Mouse (Mus musculus) layer of hippocampus, adult 18-20 months (tissue): ENCODE results near the gene Lztr1. TPM values are rescaled to one million over a fixed set of nuclear protein-coding genes. Genes with fewer than 3 reads are reported as not detected.
"Not testable (repeated sequence)": the region's sequence is repeated elsewhere in the genome, so short reads cannot be mapped to it uniquely, and the experiment has no call there.

Source experiments
- DNase-seq, 2 experiments: peaks; one replicate each; pipeline ENCODE4 v3.0.0; 2022; ENCODE audit warnings: low spot score in 2 of 2
- total RNA-seq, 2 experiments: library from RNA; stranded (reverse); gene quantifications; 2 replicates each; pipeline ENCODE4 v1.2.3; 2021

Gene Lztr1
- total RNA-seq, 2 experiments from 2014 or later, result 199 to 205 TPM

- DNase-seq, result not testable (repeated sequence)
These were observed 46.2 kb downstream of the Lztr1 start for GRCm38 (mm10) chr16:17554702-17555101.

DNA sequence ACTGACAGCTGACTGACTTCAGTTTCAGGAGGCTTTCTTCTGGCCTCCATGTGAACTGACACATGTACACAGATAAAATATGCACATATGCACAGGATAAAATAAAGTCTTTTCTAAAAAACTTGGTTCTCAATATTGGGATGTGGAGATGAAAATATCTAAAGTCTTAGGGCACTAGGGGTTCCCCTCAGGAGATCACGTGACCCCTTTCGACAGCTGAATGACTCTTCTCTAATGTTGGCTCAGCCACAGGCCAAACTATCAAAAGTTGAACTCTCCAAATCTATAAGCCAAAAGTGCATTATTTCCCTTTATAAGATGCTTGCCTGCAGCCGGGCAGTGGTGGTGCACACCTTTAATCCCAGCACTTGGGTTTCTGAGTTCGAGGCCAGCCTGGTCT, 47.7 kb downstream of the Lztr1 start:
- no peak for DNase-seq

DNA sequence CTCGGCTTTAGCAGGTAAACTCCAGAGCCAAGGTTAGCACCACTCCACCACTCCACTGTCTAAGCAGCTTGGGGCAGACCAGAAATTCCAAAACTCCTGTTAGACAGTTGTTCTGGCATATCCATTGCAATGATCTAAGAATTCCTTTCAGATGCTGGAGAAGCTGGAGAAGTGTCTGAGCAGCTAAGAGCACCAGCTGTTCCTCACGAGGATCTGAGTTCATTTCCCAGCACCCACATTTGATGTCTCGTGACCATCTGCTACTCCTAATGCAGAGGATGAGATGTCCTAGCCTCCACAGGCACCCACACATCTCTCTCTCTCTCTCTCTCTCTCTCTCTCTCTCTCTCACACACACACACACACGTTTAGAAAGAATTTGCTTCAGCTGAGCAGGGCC, 48.4 kb downstream of the Lztr1 start:
- no peak for DNase-seq

GRCm38 (mm10) chr16:17557947-17558480, 49.5 kb downstream of the Lztr1 start:
- DNase-seq, result peak; percentile 72 to 89

DNA sequence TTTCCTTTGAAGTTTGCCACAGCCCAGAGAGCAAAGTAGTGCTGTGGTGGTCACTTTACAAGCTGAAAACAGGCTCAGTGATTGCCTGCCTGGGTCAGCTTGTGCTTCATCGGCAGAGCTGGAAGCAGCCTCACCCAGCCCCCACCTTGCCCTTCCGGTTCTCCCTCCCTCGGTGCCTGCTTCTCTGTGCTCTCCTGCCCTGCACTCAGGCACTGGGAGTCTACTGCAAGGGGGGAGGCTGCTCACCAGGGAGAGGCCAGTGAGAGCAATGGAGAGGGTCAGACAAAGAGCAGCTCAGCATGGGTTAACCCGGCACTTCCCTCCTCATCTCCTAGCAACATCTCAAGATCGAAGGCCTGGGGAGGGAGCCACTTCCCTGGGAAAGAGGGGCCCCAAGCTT, 50.3 kb downstream of the Lztr1 start:
- no peak for DNase-seq

GRCm38 (mm10) chr16:17559396-17560027, 51.0 kb downstream of the Lztr1 start:
- no peak for DNase-seq

DNA sequence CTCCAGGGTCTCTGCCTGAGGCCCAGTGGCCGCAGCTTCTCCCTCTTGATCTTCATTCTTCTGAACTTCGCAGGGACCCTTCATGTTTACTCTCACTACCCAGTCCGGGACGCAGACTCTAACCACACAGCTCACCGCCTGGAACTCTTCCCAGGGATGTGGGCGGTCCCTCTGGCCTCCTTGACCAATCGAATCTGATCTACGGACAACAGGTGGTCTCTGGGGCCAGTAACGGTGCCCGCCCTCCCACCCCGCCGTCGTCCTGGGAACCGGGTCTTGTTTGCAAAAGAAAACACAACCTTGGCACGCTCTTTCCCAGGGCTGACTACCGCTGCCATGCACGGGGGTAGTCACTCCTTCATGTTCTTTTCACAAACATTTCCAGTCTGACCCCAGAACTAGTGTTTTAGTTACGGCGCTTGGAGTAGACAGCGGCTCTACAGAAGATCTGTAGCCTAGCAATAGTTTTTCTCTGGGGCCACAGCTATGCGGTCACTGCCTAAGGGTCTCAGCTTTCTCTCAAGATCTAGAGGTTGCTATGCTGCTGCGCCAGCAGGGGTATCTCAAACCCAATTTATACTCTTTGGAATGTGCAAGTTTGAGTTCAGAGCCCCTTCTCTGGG, 52.8 kb downstream of the Lztr1 start, which contains the start of gene Lrrc74b:
TSS of gene Lrrc74b (minus strand) at position 120 of the 623 bp plus-strand sequence.
- no peak for DNase-seq

DNA sequence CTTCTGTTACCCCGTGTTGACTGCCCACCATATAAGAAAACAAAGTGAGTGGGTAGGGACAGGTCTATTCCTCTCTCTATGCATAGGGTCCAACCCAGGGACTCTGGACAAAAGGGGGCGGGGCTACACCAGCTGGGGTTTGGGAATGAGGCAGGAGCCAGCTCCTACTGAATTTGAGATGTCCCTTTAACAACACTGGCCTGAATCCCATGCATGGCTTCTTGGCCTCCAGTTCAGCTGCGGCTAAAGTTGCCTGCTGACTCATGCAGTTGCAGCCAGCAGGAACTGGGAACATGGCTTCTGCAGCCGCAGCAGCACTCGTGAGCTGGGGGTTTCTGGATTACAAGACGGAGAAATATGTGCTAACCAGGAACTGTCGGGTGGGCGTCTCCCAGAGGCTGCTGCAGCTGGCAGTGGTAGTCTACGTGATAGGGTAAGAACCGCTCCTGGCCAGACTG, 53.3 kb downstream of the Lztr1 start, which contains the start of gene P2rx6:
TSS of gene P2rx6 (plus strand) at position 135 of the 458 bp plus-strand sequence.
- DNase-seq, result no peak

DNA sequence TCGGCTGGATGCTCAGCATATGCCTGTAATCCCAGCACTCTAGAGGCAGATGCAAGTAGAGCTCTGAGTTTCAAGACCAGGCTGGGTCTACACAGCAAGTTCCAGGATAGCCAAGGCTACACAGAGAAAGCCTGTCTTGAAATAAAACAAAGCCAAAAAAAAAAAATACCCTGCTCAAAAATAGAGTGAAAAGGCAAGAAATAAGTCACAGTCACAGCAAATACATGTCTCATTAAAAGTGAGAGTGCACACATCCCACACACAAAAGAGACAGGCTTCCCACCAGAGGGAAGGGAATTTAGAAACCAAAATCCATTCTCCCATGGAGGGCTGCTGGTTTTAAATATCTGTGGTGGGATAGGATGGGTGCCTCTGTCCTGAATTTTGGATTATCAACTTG, 55.1 kb downstream of the Lztr1 start:
- no peak for DNase-seq

GRCm38 (mm10) chr16:17564221-17564620, 55.7 kb downstream of the Lztr1 start:
- DNase-seq, result no peak

- DNase-seq, result no peak
These were observed 56.3 kb downstream of the Lztr1 start for GRCm38 (mm10) chr16:17564771-17565170.

- no peak for DNase-seq
These were observed 57.7 kb downstream of the Lztr1 start for GRCm38 (mm10) chr16:17566186-17566585.

Other genes starting within 250 kb of the Lztr1 start
- 100 to 1,000 TPM in 1 of 2 experiments, 10 to 100 TPM in 1; 82.4 to 100 TPM for gene Tmem191c, start 232.6 kb upstream of the Lztr1 start, total RNA-seq
- under 1 TPM; 0.56 to 0.84 TPM for gene Serpind1, start 177.3 kb upstream of the Lztr1 start, total RNA-seq
- gene Snap29, start 102.7 kb upstream of the Lztr1 start, total RNA-seq, result 10 to 100 TPM; 23.1 to 24.2 TPM
- gene Pi4ka, start 102.4 kb upstream of the Lztr1 start, total RNA-seq, result 100 to 1,000 TPM; 285 to 292 TPM
- gene Crkl, start 56.7 kb upstream of the Lztr1 start, total RNA-seq, result 10 to 100 TPM; 40.7 to 41.8 TPM
- gene Aifm3, start 19.1 kb upstream of the Lztr1 start, total RNA-seq, result 10 to 100 TPM; 98.5 to 98.6 TPM
- 10 to 100 TPM; 39.6 to 44.0 TPM for gene Thap7, start 22.4 kb downstream of the Lztr1 start, total RNA-seq
- gene Lrrc74b, start 52.6 kb downstream of the Lztr1 start, total RNA-seq, result under 1 TPM; 0.92 to 0.94 TPM
- gene P2rx6, start 53.2 kb downstream of the Lztr1 start, total RNA-seq, result 1 to 10 TPM; 1.0 to 1.2 TPM
- gene Slc7a4, start 74.5 kb downstream of the Lztr1 start, total RNA-seq, result 10 to 100 TPM; 86.1 to 99.5 TPM
- gene Smpd4, start 110.7 kb downstream of the Lztr1 start, total RNA-seq, result 10 to 100 TPM; 46.4 to 49.9 TPM
- 10 to 100 TPM; 35.3 to 41.0 TPM for gene Ccdc74a, start 137.8 kb downstream of the Lztr1 start, total RNA-seq
- 10 to 100 TPM; 68.5 to 76.3 TPM for gene Med15, start 224.2 kb downstream of the Lztr1 start, total RNA-seq